Mouse (Mus musculus) cortical plate, adult 2 months (tissue): ENCODE data around the gene Vps26b.

Experiments
- CTCF ChIP-seq: fragments of 200-500 bp; IDR thresholded peaks from 2 replicates; pipeline ENCODE4 v1.5.1; 2011; ENCODE audit warnings: mild to moderate bottlenecking, control low read depth, low read length; ENCODE audit not compliant: insufficient read depth; ENCODE audit errors: extremely low read depth
- POLR2A ChIP-seq: fragments of 200-500 bp; IDR thresholded peaks from 2 replicates; pipeline ENCODE4 v1.6.1; 2011; ENCODE audit warnings: mild to moderate bottlenecking, low read length, control low read depth; ENCODE audit not compliant: insufficient read depth; ENCODE audit errors: extremely low read depth

- TF ChIP-seq CTCF (no peak), POLR2A (no peak)
Measured at GRCm38 (mm10) chr9:27043892-27044291, 14.0 kb upstream of the Vps26b start.
